Mouse (Mus musculus) ovary, postnatal 14 days (tissue): ENCODE results near the gene Skint2.

ENCODE experiments used
- DNase-seq: peaks from one replicate; pipeline ENCODE4 v3.0.0; 2022; ENCODE audit warnings: low spot score

Skint2 gene

DNA sequence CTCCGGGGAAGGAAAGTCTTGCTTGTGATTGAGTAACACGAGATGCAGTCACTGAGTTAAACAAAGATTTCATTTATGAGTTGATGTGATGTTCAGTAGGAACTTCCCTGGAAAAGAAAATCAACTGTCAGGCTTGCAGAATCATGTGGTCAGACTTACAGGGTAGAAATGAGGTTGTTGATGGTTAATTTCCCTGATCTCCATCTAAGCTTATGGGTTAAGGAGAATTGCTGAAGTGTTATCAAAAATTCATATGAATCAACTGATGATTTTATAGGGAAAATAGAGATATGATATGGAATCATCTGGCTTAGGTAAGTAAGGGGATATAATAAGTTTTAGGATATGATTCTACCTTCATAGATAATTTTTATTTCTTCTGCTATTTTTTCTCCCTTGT, at the start of gene Skint2:
TSS of gene Skint2 (plus strand) at position 301 of the 400 bp plus-strand sequence.
- DNase-seq = no peak
